Mouse (Mus musculus): ENCODE data around the gene Nnmt. TPM values are rescaled to one million over a fixed set of nuclear protein-coding genes. Genes with fewer than 3 reads are reported as not detected.

The Nnmt gene
- total RNA-seq, 2 experiments from 2014 or later, result not detected

GRCm38 (mm10) chr9:48580808-48581207 lies 24.1 kb downstream of the Nnmt start:
- no peak for ATAC-seq (replicated peaks; ENCODE audit: low FRiP score, poor library complexity, severe bottlenecking)

GRCm38 (mm10) chr9:48562388-48562787 lies 42.6 kb downstream of the Nnmt start:
- ATAC-seq (replicated peaks; ENCODE audit: low FRiP score, poor library complexity, severe bottlenecking), result no peak

- no peak for ATAC-seq (replicated peaks; ENCODE audit: low FRiP score, poor library complexity, severe bottlenecking)
Observed at GRCm38 (mm10) chr9:48559482-48560139, 45.3 kb downstream of the Nnmt start.

- ATAC-seq (replicated peaks; ENCODE audit: low FRiP score, poor library complexity, severe bottlenecking), result no peak
Observed at GRCm38 (mm10) chr9:48558637-48559036, 46.3 kb downstream of the Nnmt start.

- no peak for ATAC-seq (replicated peaks; ENCODE audit: low FRiP score, poor library complexity, severe bottlenecking)
Observed at GRCm38 (mm10) chr9:48549056-48549455, 55.9 kb downstream of the Nnmt start.

GRCm38 (mm10) chr9:48547233-48547632 lies 57.7 kb downstream of the Nnmt start:
- no peak for ATAC-seq (replicated peaks; ENCODE audit: low FRiP score, poor library complexity, severe bottlenecking)

Other genes with a start within 250 kb of the Nnmt start
- gene Rexo2, start 124.5 kb downstream of the Nnmt start, total RNA-seq (2015; ENCODE audit: low replicate concordance), result 47.8 and 50.8 TPM in 2 replicates
- gene Rexo2, start 124.5 kb downstream of the Nnmt start, total RNA-seq (2017; ENCODE audit: low replicate concordance), result 26.6 and 36.7 TPM in 2 replicates
- gene Rbm7, start 109.9 kb downstream of the Nnmt start, total RNA-seq (2015; ENCODE audit: low replicate concordance), result 29.2 and 38.9 TPM in 2 replicates
- gene Rbm7, start 109.9 kb downstream of the Nnmt start, total RNA-seq (2017; ENCODE audit: low replicate concordance), result 31.5 and 31.8 TPM in 2 replicates
- gene Gm5617, start 109.7 kb downstream of the Nnmt start, total RNA-seq (2015; ENCODE audit: low replicate concordance), result not detected in 2 replicates
- 1.6 and 3.2 TPM in 2 replicates for gene Gm5617, start 109.7 kb downstream of the Nnmt start, total RNA-seq (2017; ENCODE audit: low replicate concordance)
- gene Zbtb16, start 231.1 kb upstream of the Nnmt start, total RNA-seq (2015; ENCODE audit: low replicate concordance), result 1.7 and 2.9 TPM in 2 replicates
- 0.77 and 1.8 TPM in 2 replicates for gene Zbtb16, start 231.1 kb upstream of the Nnmt start, total RNA-seq (2017; ENCODE audit: low replicate concordance)